Mouse (Mus musculus) MEL (cell line): ENCODE measurements around the gene Zdhhc12. TPM values are rescaled to one million over a fixed set of nuclear protein-coding genes. Genes with fewer than 3 reads are reported as not detected.
A peak's percentile ranks its signal among the peaks of the same experiment; 100 is the strongest.
"Not testable (repeated sequence)": the region's sequence is repeated elsewhere in the genome, so short reads cannot be mapped to it uniquely, and the experiment has no call there.

ENCODE experiments used
- DNase-seq: peaks from one replicate; pipeline ENCODE4 v3.0.0; 2011; ENCODE audit warnings: low read depth, low spot score
- H3K27ac ChIP-seq: 2 replicates; pipeline ENCODE4 v1.5.1; 2012; ENCODE audit warnings: low read depth, mild to moderate bottlenecking, control low read depth, low read length, moderate library complexity; ENCODE audit not compliant: control insufficient read depth
- H3K27me3 ChIP-seq, 2 experiments: fragments of 150-350 bp in 1 of 2; sonication (generic) in 1 of 2; 2 replicates each; pipeline ENCODE4 v1.6.1; 2012; ENCODE audit warnings: low read length in 2 of 2, mild to moderate bottlenecking in 2 of 2, improper control_type of control experiment in 1 of 2, moderate library complexity in 1 of 2; ENCODE audit not compliant: insufficient read depth in 2 of 2, control insufficient read depth in 1 of 2
- H3K36me3 ChIP-seq, 2 experiments: 2 replicates each; pipeline ENCODE4 v1.6.1; 2012 to 2014; ENCODE audit warnings: low read length in 2 of 2, improper control_type of control experiment in 1 of 2, inconsistent platforms in 1 of 2, mild to moderate bottlenecking in 1 of 2; ENCODE audit not compliant: insufficient read depth in 2 of 2, control insufficient read depth in 1 of 2
- H3K4me1 ChIP-seq, 2 experiments: fragments of 150-350 bp in 1 of 2; sonication (generic) in 1 of 2; 2 replicates each; pipeline ENCODE4 v1.6.1; 2012; ENCODE audit warnings: low read length in 2 of 2, improper control_type of control experiment in 1 of 2, mild to moderate bottlenecking in 1 of 2; ENCODE audit not compliant: insufficient read depth in 2 of 2, control insufficient read depth in 1 of 2
- H3K4me3 ChIP-seq, 2 experiments: fragments of 150-350 bp in 1 of 2; sonication (generic) in 1 of 2; 2 replicates each; pipeline ENCODE4 v1.5.1; 2012; ENCODE audit warnings: low read depth in 2 of 2, low read length in 2 of 2, mild to moderate bottlenecking in 2 of 2, moderate library complexity in 2 of 2, control low read depth in 1 of 2, improper control_type of control experiment in 1 of 2; ENCODE audit not compliant: control insufficient read depth in 1 of 2, insufficient read depth in 1 of 2
- H3K79me2 ChIP-seq: 2 replicates; pipeline ENCODE4 v1.6.1; 2012; ENCODE audit warnings: mild to moderate bottlenecking, low read length, moderate library complexity; ENCODE audit not compliant: control insufficient read depth, poor library complexity, insufficient read depth
- H3K9ac ChIP-seq: 2 replicates; pipeline ENCODE4 v1.6.1; 2012; ENCODE audit warnings: low read depth, mild to moderate bottlenecking, control low read depth, low read length, moderate library complexity; ENCODE audit not compliant: control insufficient read depth, poor library complexity, severe bottlenecking
- H3K9me3 ChIP-seq: fragments of 150-350 bp; sonication (generic); replicated peaks from 2 replicates; pipeline ENCODE4 v1.6.1; 2012; ENCODE audit warnings: mild to moderate bottlenecking, low read length, improper control_type of control experiment, moderate library complexity; ENCODE audit not compliant: insufficient read depth
- CTCF ChIP-seq, 3 experiments: IDR thresholded peaks in 2 of 3; conservative IDR thresholded peaks in 1 of 3; 2 replicates each; pipeline ENCODE4 v1.5.1; 2011 to 2012; ENCODE audit warnings: low read length in 3 of 3, low read depth in 2 of 3, mild to moderate bottlenecking in 2 of 3, improper control_type of control experiment in 1 of 3, inconsistent platforms in 1 of 3, mixed read lengths in 1 of 3, moderate library complexity in 1 of 3; ENCODE audit not compliant: control insufficient read depth in 1 of 3, insufficient read depth in 1 of 3, poor library complexity in 1 of 3, severe bottlenecking in 1 of 3
- E2F4 ChIP-seq: IDR thresholded peaks from 2 replicates; pipeline ENCODE4 v1.6.1; 2011; ENCODE audit warnings: low read depth, low read length, improper control_type of control experiment, borderline replicate concordance
- JUND ChIP-seq: IDR thresholded peaks from 2 replicates; pipeline ENCODE4 v1.6.1; 2011; ENCODE audit warnings: low read depth, mild to moderate bottlenecking, improper control_type of control experiment, low read length
- KAT2A ChIP-seq: conservative IDR thresholded peaks from 2 replicates; pipeline ENCODE4 v1.6.1; 2012; ENCODE audit warnings: low read depth, low read length, improper control_type of control experiment, inconsistent platforms
- MAFK ChIP-seq: IDR thresholded peaks from 2 replicates; pipeline ENCODE4 v1.6.1; 2011; ENCODE audit warnings: low read depth, mild to moderate bottlenecking, low read length, improper control_type of control experiment, borderline replicate concordance
- MEF2A ChIP-seq: IDR thresholded peaks from 2 replicates; pipeline ENCODE4 v1.6.1; 2014; ENCODE audit warnings: low read depth, mild to moderate bottlenecking, inconsistent platforms, low read length, improper control_type of control experiment; ENCODE audit not compliant: poor library complexity, insufficient replicate concordance, severe bottlenecking; ENCODE audit errors: extremely low read depth
- MYC ChIP-seq: IDR thresholded peaks from 2 replicates; pipeline ENCODE4 v1.6.1; 2011; ENCODE audit warnings: low read depth, mild to moderate bottlenecking, low read length, improper control_type of control experiment, moderate library complexity
- RCOR1 ChIP-seq: IDR thresholded peaks from 2 replicates; pipeline ENCODE4 v1.6.1; 2012; ENCODE audit warnings: low read depth, mild to moderate bottlenecking, inconsistent platforms, low read length, improper control_type of control experiment
- SMC3 ChIP-seq: IDR thresholded peaks from 2 replicates; pipeline ENCODE4 v1.6.1; 2011; ENCODE audit warnings: low read depth, low read length, improper control_type of control experiment
- TBP ChIP-seq: IDR thresholded peaks from 2 replicates; pipeline ENCODE4 v1.8.0; 2011; ENCODE audit warnings: low read depth, low read length, improper control_type of control experiment
- ZC3H11A ChIP-seq: IDR thresholded peaks from 2 replicates; pipeline ENCODE4 v1.6.1; 2012; ENCODE audit warnings: low read depth, mild to moderate bottlenecking, inconsistent platforms, low read length, improper control_type of control experiment
- ZKSCAN1 ChIP-seq: IDR thresholded peaks from 2 replicates; pipeline ENCODE4 v1.6.1; 2012; ENCODE audit warnings: low read depth, mild to moderate bottlenecking, inconsistent platforms, low read length, improper control_type of control experiment, moderate library complexity
- ZMIZ1 ChIP-seq: IDR thresholded peaks from 2 replicates; pipeline ENCODE4 v1.6.1; 2012; ENCODE audit warnings: low read depth, mild to moderate bottlenecking, inconsistent platforms, low read length, improper control_type of control experiment, moderate library complexity
- polyA plus RNA-seq, 2 experiments: library from polyadenylated mRNA; stranded (reverse) in 1 of 2; unstranded in 1 of 2; fragments of >175 nt in 1 of 2; fragments of >200 nt in 1 of 2; gene quantifications; 2 replicates each; pipeline versions ENCODE4 v1.2.1 to v1.2.4; 2012; ENCODE audit warnings: low replicate concordance in 2 of 2, low read depth in 1 of 2; ENCODE audit not compliant: insufficient read length in 2 of 2, insufficient read depth in 1 of 2, missing spikeins in 1 of 2
- total RNA-seq: library from RNA; depleted of rRNA; stranded (reverse); fragments of 300-350 nt; gene quantifications from 2 replicates; pipeline ENCODE4 v1.2.3, GENCODE M21; 2012

Zdhhc12 gene
- total and polyA plus RNA-seq, 3 experiments = 25.1 to 42.1 TPM; not detected in 1

DNA sequence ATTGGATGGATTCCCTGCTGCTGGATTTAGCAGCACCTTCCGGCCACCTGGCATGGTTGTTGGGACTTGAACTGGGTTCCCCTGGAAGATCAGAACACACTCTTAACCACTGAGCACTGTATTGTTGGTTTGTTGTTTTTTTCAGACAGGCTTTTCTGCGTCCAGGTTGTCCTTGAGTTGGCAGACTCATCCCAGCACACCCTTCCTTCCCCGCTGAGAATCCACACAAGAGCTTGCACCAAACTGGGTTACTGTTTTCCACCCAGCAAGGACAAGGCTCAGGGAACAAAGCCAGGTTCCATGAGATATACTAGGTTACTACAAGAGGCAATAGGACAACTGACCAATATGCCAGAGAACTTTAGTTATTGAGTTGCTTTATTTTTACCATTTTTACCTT lies 36.7 kb downstream of the Zdhhc12 start:
- Histone ChIP-seq H3K4me1 (peaks cover 0 to 12% of the 10 kb centered on the region in 2 experiments; a peak in 2 of 4 replicates), H3K9ac (no peak overlapping the region), H3K79me2 (peaks cover 3% of the 10 kb centered on the region; the same call in 1 of the 2 replicates), H3K4me3 (no peak overlapping the region), H3K27ac (no peak overlapping the region)
- TF ChIP-seq MEF2A (no peak), MAFK (no peak), E2F4 (no peak), ZMIZ1 (no peak), ZKSCAN1 (no peak), RCOR1 (no peak), KAT2A (no peak), JUND (no peak)
- TF ChIP-seq, all 39 proteins: peak for 0
- DNase-seq = no peak
- no peaks in the 10 kb centered on the region for H3K9me3 ChIP-seq
- no peaks in the 10 kb centered on the region for H3K27me3 ChIP-seq
- H3K36me3 ChIP-seq = peaks cover 0 to 6% of the 10 kb centered on the region in 2 experiments; a peak in 2 of 4 replicates

DNA sequence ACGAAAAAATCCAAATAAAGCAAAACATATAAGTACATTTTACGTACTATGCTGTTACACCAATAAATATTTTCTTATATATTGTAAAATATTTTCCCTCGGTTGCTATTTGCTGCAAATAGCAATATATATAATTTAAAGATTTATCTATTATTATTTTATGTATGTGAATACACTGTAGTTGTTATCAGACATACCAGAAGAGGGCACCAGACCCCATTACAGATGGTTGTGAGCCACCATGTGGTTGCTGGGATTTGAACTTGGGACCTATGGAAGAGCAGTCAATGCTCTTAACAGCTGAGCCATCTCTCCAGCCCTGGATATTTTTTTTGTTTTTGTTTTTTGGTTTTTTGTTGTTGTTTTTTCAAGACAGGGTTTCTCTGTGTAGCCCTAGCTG lies 38.1 kb downstream of the Zdhhc12 start:
- not testable (repeated sequence) for H3K36me3 ChIP-seq

DNA sequence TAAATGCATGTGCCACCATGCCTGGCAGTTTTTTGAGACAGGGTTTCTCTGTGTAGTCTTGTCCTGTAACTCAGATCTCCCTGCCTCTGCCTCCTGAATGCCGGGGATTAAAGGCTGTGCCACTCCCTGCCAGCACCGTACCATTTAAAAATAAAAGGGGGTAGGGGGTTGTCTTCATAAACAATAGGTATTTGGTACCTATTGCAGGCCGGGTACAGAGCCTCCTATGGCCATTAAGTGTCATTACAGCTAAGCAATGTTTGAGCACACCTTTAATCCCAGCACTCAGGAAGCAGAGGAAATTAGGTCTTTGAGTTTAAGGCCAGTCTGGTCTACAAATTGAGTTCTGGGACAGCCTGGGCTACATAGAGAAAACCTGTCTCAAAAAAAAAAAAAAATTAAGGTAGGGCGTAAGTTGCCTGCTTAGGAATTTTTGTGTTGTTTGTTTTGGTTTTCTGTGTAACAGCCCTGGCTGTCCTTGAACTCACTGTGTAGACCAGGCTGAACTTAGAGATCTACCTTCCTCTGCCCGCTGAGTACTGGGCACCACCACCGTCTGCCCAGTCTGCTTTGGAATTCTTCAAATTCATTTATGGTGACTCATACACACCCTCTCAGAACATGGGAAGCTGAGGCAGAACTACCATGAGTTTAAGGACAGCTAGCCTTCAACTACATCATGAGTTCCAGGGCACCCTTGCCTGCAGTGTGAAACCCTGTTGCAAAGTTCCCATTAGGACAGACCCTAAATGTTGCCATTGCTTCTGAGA lies 41.3 kb downstream of the Zdhhc12 start:
- Histone ChIP-seq H3K27me3 (no peaks in the 10 kb centered on the region), H3K9me3 (no peaks in the 10 kb centered on the region), H3K27ac (no peak overlapping the region), H3K79me2 (peaks cover 13% of the 10 kb centered on the region), H3K36me3 (peaks cover 0 to 20% of the 10 kb centered on the region in 2 experiments; a peak in 2 of 4 replicates), H3K4me3 (no peak overlapping the region), H3K9ac (no peak overlapping the region)
- peak; percentile 52 for DNase-seq
- TF ChIP-seq CTCF (IDR thresholded peaks at IDR 0.05 in 2 of 3, conservative IDR thresholded peaks at IDR 0.05 in 1 of 3; ENCODE audit: control insufficient read depth in 1 of 3, insufficient read depth in 1 of 3, low read depth in 2 of 3, low read length in 3 of 3, poor library complexity in 1 of 3, severe bottlenecking in 1 of 3) (peak in 2 of 3 experiments; percentile 58 to 84; a peak in 4 of 6 replicates), TBP (0 out of 2 replicates have a peak, but pooled peaks have one; percentile 15), JUND (no peak)
- TF ChIP-seq, all 39 proteins: peak for 2
- peaks cover 2 to 32% of the 10 kb centered on the region in 2 experiments for H3K4me1 ChIP-seq

More for the DNA sequence above, 38.1 kb downstream of the Zdhhc12 start:
- H3K9me3 ChIP-seq, H3K27me3 ChIP-seq, H3K27ac ChIP-seq, H3K9ac ChIP-seq, DNase-seq, H3K79me2 ChIP-seq, H3K4me3 ChIP-seq: not testable (repeated sequence)
- TF ChIP-seq ZC3H11A (0 out of 2 replicates have a peak, but pooled peaks have one; percentile 3), MYC (peak; percentile 54; the same call in 1 of the 2 replicates), SMC3 (peak; percentile 31), CTCF (IDR thresholded peaks at IDR 0.05 in 2 of 3, conservative IDR thresholded peaks at IDR 0.05 in 1 of 3; ENCODE audit: control insufficient read depth in 1 of 3, insufficient read depth in 1 of 3, low read depth in 2 of 3, low read length in 3 of 3, poor library complexity in 1 of 3, severe bottlenecking in 1 of 3) (peak in 2 of 3 experiments; percentile 16 to 32; a peak in 3 of 6 replicates)
- H3K4me1 ChIP-seq = peaks cover 0 to 14% of the 10 kb centered on the region in 2 experiments; a peak in 3 of 4 replicates
